Mouse (Mus musculus): ENCODE data around the gene Trove2. TPM values are rescaled to one million over a fixed set of nuclear protein-coding genes. Genes with fewer than 3 reads are reported as not detected.

The Trove2 gene
- polyA plus RNA-seq, 1 experiment: 0.46 TPM

DNA sequence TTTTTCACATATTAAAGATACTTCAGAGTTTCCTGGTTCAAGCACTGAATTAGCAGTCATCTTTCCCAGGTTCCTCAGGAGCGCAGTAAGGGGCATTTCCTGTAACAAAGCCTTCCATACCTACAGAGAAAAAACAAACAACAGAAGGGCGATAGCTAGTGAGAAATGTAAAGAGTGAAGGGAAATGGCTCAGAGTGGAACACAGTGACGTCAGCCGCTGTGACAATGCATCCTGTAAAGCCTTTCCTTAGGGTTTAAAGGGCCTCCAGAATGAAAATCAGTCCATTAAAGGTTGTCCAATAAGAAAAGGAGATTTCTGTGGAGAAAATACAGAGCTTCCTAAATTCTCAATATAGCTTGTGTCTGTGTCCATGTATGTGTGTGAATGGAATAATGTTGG is 11.1 kb downstream of the Trove2 start:
- no peaks in the 10 kb centered on the region for H3K27me3 ChIP-seq (ENCODE audit: control insufficient read depth, insufficient read depth, low read length)
- H3K36me3 ChIP-seq (ENCODE audit: control insufficient read depth, insufficient read depth, low read length): peaks cover 3% of the 10 kb centered on the region; the same call in 1 of the 2 replicates
- H3K27ac ChIP-seq (ENCODE audit: insufficient read depth, low read length): no peak overlapping the region
- H3K4me3 ChIP-seq (ENCODE audit: extremely low read depth, insufficient read depth, insufficient read length): no peak overlapping the region
- TF ChIP-seq POLR2A (IDR thresholded peaks at IDR 0.05; ENCODE audit: low read depth, low read length) (no peak), CTCF (IDR thresholded peaks at IDR 0.05; ENCODE audit: extremely low read depth, insufficient read depth, insufficient read length, insufficient replicate concordance) (no peak)
- DNase-seq (ENCODE audit: low read depth in 1 of 2, low spot score in 2 of 2): no peak
- WGBS: 94% methylated on average over 4 of the region's 4 CpGs
- no peaks in the 10 kb centered on the region for H3K4me1 ChIP-seq (ENCODE audit: control insufficient read depth, insufficient read depth, insufficient read length)

DNA sequence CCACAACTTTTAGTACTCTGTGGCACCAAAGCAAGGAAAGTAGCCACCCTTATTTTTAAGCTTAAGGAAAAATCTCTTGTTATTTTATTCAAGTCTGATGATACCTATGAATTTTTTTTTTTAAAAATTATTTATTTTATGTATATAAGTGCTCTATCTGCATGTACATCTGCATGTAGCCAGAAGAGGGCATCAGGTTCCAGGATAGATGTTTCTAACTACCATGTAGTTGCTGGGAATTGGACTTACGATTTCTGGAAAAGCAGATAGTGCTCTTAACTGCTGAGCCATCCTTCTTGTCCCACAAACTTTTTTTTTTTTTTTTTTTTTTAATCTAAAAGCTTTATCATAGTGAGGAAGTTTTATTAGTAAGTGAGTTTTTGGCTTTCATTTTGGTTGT is 12.4 kb downstream of the Trove2 start:
- no peak overlapping the region for H3K27ac ChIP-seq (ENCODE audit: insufficient read depth, low read length)
- peaks cover 1% of the 10 kb centered on the region; the same call in 1 of the 2 replicates for H3K36me3 ChIP-seq (ENCODE audit: control insufficient read depth, insufficient read depth, low read length)
- TF ChIP-seq CTCF (IDR thresholded peaks at IDR 0.05; ENCODE audit: extremely low read depth, insufficient read depth, insufficient read length, insufficient replicate concordance) (no peak), POLR2A (IDR thresholded peaks at IDR 0.05; ENCODE audit: low read depth, low read length) (no peak)
- H3K4me3 ChIP-seq (ENCODE audit: extremely low read depth, insufficient read depth, insufficient read length): no peak overlapping the region
- no peaks in the 10 kb centered on the region for H3K27me3 ChIP-seq (ENCODE audit: control insufficient read depth, insufficient read depth, low read length)
- 87% methylated on average over 1 of the region's 1 CpGs for WGBS
- no peak for DNase-seq (ENCODE audit: low read depth in 1 of 2, low spot score in 2 of 2)
- no peaks in the 10 kb centered on the region for H3K4me1 ChIP-seq (ENCODE audit: control insufficient read depth, insufficient read depth, insufficient read length)

DNA sequence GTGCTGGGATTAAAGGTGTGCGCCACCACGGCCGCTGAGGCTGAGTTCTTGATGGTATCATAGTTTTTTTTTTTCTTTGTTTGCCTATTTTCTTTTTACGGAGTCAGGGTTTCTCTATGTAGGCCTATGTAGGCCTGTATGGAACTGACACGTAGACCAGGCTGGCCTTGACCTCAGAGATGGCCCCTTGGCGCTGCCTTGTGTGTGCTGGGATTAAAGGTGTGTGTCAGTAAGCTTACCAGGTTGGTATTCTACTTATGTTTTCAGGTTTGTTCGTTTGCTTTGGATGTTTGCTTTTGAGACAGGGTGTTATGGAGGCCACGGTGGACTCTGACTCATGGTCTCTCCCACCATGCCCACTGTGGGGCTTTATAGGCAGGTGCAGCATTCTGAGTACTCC is 14.7 kb downstream of the Trove2 start:
- no peaks in the 10 kb centered on the region for H3K27me3 ChIP-seq (ENCODE audit: control insufficient read depth, insufficient read depth, low read length)
- H3K36me3 ChIP-seq (ENCODE audit: control insufficient read depth, insufficient read depth, low read length): peaks cover 1% of the 10 kb centered on the region; the same call in 1 of the 2 replicates
- no peak for DNase-seq (ENCODE audit: low read depth in 1 of 2, low spot score in 2 of 2)
- H3K4me1 ChIP-seq (ENCODE audit: control insufficient read depth, insufficient read depth, insufficient read length): no peaks in the 10 kb centered on the region
- 96% methylated on average over 8 of the region's 8 CpGs for WGBS
- H3K27ac ChIP-seq (ENCODE audit: insufficient read depth, low read length): no peak overlapping the region
- H3K4me3 ChIP-seq (ENCODE audit: extremely low read depth, insufficient read depth, insufficient read length): no peak overlapping the region
- TF ChIP-seq CTCF (IDR thresholded peaks at IDR 0.05; ENCODE audit: extremely low read depth, insufficient read depth, insufficient read length, insufficient replicate concordance): no peak
- TF ChIP-seq POLR2A (IDR thresholded peaks at IDR 0.05; ENCODE audit: low read depth, low read length): no peak

DNA sequence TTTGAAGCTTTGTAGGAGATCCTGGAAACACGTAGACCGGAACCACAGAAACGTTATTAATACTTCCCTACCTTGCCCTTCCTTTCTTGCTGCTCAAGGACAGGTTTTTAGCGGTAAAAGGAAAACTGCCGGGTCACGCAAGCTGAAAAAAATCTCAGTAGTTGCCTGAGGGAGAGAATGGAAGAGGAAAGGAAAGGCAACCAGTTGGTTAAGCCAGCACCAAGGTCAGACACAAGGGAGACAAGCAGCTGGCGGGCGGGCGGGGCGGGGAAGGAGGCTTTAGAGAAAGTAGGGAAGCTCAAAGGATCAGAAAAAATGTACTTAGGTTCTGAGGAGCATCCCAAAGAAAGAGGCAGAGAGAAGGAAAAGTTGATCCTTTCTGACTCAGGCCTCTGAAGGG is 31.0 kb downstream of the Trove2 start:
- Histone ChIP-seq H3K27ac (ENCODE audit: insufficient read depth, low read length) (no peak overlapping the region), H3K36me3 (ENCODE audit: control insufficient read depth, insufficient read depth, low read length) (peaks cover 20% of the 10 kb centered on the region), H3K4me1 (ENCODE audit: control insufficient read depth, insufficient read depth, insufficient read length) (no peaks in the 10 kb centered on the region), H3K27me3 (ENCODE audit: control insufficient read depth, insufficient read depth, low read length) (no peaks in the 10 kb centered on the region), H3K4me3 (ENCODE audit: extremely low read depth, insufficient read depth, insufficient read length) (no peak overlapping the region)
- WGBS: 91% methylated on average over 10 of the region's 10 CpGs
- no peak for DNase-seq (ENCODE audit: low read depth in 1 of 2, low spot score in 2 of 2)
- TF ChIP-seq CTCF (IDR thresholded peaks at IDR 0.05; ENCODE audit: extremely low read depth, insufficient read depth, insufficient read length, insufficient replicate concordance) (no peak), POLR2A (IDR thresholded peaks at IDR 0.05; ENCODE audit: low read depth, low read length) (no peak)

DNA sequence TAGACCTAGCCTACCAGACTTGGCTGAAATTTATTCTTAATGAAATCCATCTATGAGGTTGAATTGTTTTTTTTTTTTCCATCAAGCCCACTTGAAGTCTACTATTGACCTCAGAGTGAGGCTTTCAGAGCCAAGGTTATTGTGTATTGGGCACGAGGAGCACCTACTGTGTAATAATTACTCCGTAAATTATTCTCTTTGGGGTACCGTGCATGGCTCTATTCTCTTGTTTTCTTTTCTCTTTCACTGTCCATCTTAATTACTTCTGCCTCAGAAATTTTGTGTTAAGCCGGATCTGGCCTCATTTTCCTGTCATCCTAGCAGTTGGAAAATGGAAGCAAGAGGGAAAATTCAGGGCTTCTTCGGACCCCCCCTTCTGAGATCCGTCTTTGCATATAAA is 34.7 kb downstream of the Trove2 start:
- WGBS: 95% methylated on average over 6 of the region's 6 CpGs
- H3K4me3 ChIP-seq (ENCODE audit: extremely low read depth, insufficient read depth, insufficient read length): no peak overlapping the region
- H3K4me1 ChIP-seq (ENCODE audit: control insufficient read depth, insufficient read depth, insufficient read length): peaks cover 3% of the 10 kb centered on the region; the same call in 1 of the 2 replicates
- no peak for DNase-seq (ENCODE audit: low read depth in 1 of 2, low spot score in 2 of 2)
- no peaks in the 10 kb centered on the region for H3K27me3 ChIP-seq (ENCODE audit: control insufficient read depth, insufficient read depth, low read length)
- peaks cover 16% of the 10 kb centered on the region for H3K36me3 ChIP-seq (ENCODE audit: control insufficient read depth, insufficient read depth, low read length)
- TF ChIP-seq CTCF (IDR thresholded peaks at IDR 0.05; ENCODE audit: extremely low read depth, insufficient read depth, insufficient read length, insufficient replicate concordance): no peak
- no peak for TF ChIP-seq POLR2A (IDR thresholded peaks at IDR 0.05; ENCODE audit: low read depth, low read length)
- H3K27ac ChIP-seq (ENCODE audit: insufficient read depth, low read length): no peak overlapping the region

DNA sequence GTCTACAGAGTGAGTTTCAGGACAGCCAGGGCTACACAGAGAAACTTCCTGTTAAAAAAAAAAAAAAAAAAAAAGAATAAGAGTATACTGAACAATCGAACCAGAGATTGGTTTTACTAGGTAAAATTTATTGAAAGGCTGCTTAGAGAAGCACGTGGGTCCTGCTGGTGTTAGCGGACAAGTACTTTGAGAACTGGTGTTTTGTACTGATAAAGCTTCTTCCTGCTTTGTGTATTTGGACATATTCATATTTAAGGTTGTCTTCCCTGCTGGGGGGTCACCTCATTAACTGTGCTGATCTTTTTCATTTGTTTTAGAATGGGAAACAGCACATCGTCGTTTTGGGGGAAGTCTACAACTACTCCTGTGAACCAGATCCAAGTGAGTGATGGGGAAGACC is 35.5 kb downstream of the Trove2 start:
- no peak overlapping the region for H3K4me3 ChIP-seq (ENCODE audit: extremely low read depth, insufficient read depth, insufficient read length)
- peaks cover 3% of the 10 kb centered on the region; the same call in 1 of the 2 replicates for H3K4me1 ChIP-seq (ENCODE audit: control insufficient read depth, insufficient read depth, insufficient read length)
- H3K27me3 ChIP-seq (ENCODE audit: control insufficient read depth, insufficient read depth, low read length): no peaks in the 10 kb centered on the region
- DNase-seq (ENCODE audit: low read depth in 1 of 2, low spot score in 2 of 2): no peak
- no peak for TF ChIP-seq POLR2A (IDR thresholded peaks at IDR 0.05; ENCODE audit: low read depth, low read length)
- no peak for TF ChIP-seq CTCF (IDR thresholded peaks at IDR 0.05; ENCODE audit: extremely low read depth, insufficient read depth, insufficient read length, insufficient replicate concordance)
- WGBS: 79% methylated on average over 5 of the region's 5 CpGs
- no peak overlapping the region for H3K27ac ChIP-seq (ENCODE audit: insufficient read depth, low read length)
- peaks cover 14% of the 10 kb centered on the region for H3K36me3 ChIP-seq (ENCODE audit: control insufficient read depth, insufficient read depth, low read length)

DNA sequence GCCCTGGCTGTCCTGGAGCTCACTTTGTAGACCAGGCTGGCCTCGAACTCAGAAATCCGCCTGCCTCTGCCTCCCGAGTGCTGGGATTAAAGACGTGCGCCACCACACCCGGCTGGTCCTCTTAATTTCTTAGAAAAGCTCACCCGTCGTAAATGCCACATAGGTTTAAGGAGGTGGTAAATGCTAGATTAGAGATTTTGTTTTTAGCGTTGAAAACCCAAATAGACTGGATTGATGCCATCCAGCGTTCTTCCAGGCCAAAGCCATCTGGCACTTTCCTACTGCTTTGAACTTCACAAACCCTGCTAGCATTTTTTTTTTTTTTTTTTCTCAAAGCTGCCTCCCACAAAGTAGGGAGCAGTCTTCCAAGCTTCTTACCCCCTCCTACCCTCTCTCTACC is 36.3 kb downstream of the Trove2 start:
- TF ChIP-seq POLR2A (IDR thresholded peaks at IDR 0.05; ENCODE audit: low read depth, low read length): no peak
- TF ChIP-seq CTCF (IDR thresholded peaks at IDR 0.05; ENCODE audit: extremely low read depth, insufficient read depth, insufficient read length, insufficient replicate concordance): no peak
- Histone ChIP-seq H3K36me3 (ENCODE audit: control insufficient read depth, insufficient read depth, low read length) (peaks cover 7% of the 10 kb centered on the region), H3K27ac (ENCODE audit: insufficient read depth, low read length) (no peak overlapping the region), H3K4me1 (ENCODE audit: control insufficient read depth, insufficient read depth, insufficient read length) (peaks cover 3% of the 10 kb centered on the region; the same call in 1 of the 2 replicates), H3K4me3 (ENCODE audit: extremely low read depth, insufficient read depth, insufficient read length) (no peak overlapping the region), H3K27me3 (ENCODE audit: control insufficient read depth, insufficient read depth, low read length) (no peaks in the 10 kb centered on the region)
- 90% methylated on average over 10 of the region's 10 CpGs for WGBS
- no peak for DNase-seq (ENCODE audit: low read depth in 1 of 2, low spot score in 2 of 2)

Measured in spleen, adult 2 months (tissue).